Mouse (Mus musculus): ENCODE results near the gene Zfp217.
A peak's percentile ranks its signal among the peaks of the same experiment; 100 is the strongest.

Gene Zfp217

DNA sequence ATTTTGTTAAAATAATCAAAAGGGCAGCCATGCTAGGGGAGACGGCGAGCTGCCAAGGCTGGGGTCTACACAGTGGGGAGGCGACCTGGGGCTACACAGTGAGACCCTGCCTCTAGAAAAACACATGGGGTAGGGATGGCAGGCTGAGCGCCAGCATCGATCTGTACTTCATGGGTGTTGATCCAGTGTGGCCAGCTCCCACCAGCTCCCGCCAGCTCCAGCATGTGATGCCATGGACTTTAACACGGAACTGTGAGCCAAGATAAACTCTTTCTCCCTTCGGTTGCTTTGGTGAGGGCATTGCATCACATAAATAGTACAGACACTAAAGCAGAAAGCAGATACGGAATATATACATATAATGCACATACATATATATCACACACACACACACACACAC lies 53.0 kb downstream of the Zfp217 start:
- DNase-seq (ENCODE audit: low spot score): no peak

DNA sequence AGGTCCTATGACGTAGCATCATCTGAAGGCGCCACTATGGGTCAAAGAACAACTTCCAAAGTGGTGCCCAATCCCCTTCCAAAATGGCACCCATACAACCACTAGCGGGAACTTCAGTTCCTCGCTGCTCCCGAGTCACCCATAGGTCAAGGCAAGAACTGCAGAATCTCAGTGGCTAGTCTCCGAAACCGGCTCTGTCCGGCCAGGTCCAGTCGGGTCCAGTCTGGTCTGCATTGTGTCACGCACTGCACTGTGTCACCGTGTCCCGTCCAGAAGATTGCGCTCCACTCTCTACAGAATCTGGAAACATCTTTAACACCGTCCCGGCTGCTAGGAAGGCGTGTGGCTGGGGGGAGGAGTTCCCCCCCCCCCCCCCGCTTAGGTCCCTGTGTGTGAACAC lies 53.7 kb downstream of the Zfp217 start:
- DNase-seq (ENCODE audit: low spot score): no peak

DNA sequence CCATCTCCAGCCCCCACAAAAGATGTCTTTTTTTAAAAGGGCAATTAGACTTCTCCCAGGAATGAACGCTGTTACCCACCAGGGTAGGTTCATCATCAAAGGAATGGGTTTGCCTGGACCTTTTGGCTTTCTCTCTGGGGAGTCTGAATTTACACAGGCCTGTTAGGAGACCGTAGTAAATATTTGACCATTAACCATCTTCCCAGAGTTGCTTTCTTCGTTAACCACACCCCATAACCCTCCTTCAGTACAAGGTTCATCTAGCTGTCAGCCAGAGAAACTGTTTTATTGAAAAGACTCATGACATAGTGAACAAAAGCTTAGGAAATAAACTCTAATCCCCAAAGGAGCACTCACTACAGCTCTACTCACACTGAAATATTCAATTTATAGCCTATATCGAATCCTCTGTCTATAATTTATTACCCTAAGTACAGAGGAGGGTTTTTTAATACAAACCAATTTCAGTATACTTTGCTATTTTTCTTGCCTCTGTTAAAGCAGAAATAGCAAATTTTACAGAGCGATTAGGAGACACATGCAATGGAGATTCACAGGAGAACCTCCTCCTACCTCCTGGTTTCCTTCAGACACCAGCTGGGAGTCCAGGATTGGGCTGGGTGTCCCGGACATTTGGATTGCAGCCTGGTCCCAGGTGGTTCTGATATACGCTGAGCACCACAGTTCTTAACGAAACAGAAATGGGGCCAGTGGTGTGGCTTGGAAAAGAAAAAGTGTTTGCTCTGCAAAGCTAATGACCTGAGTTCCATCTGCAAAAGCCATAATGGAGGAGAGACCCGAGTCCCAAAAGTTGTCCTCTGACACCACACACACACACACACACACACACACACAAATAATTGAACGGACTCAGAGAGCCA lies 56.1 kb downstream of the Zfp217 start:
- DNase-seq (ENCODE audit: low spot score): no peak

DNA sequence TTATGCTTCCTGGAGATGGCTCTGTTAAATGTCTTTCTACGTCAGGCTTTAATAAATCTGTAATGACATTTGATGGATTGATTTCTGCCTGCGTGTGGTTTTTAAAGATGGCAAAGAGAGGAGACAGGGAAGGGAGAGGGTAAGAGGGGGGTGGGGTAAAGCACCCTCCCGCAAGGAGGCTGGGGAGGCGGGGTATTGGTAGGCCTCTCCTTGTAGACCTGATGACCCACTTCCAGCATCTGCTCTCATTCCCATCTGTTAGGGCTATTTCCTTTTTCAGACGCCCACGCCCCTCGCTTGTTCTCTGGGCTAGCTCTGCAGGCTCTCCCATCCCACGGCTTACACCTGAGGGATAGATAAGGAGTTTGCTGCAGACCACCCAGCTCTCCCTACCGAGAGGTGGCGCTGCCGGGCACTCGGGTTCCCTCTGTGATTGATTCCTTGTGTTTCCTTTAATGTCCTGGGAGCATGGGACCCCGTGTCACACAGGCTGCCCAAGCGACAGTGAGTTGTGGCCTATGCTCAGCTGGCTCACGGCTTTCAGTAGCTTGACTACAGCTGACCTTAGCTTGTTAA lies 69.4 kb downstream of the Zfp217 start:
- DNase-seq (ENCODE audit: low spot score): peak; percentile 19

DNA sequence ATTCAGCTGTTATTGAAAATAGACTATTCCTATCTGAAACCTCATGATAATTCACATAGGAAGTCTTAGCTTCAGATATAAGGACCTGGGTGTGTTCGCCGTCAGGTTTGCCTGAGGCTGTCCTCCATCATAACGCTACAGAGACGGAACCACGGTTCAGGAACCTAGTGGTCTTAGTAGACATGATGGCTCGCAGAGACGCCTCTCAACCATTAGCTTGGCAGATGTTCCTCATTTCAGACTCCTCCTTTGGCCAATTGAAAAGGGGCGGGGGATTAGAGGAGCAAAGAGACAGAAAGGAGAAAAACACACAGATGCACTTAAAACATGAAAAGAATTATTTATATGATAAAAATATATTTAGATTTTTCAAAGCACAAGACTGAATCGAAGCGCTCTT lies 69.9 kb downstream of the Zfp217 start:
- no peak for DNase-seq (ENCODE audit: low spot score)

DNA sequence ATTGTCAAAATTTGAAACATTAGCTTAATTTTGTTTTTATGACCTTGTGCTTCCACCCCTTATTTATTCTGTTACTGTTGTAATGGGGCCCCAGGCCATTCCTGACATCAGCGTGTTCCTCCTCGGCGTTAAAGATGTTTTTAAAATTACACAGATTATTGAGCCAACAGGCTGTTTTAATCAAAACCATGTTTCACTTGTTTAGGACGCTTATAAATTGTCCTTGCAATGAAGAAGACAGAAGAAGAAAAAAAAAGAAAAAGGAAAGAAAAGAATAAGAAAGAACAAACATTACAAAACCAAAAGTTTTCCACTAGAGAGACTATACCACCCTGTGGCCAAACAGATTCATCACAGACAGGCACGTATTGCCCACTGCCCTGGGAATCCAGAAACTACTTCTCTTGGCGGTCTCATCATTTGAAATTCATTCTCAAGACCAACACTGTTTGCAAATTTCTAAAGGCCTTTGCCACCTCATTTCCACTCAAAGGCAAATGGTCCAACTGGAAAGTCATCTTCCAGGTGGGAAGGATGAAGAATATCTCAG lies 70.9 kb downstream of the Zfp217 start:
- no peak for DNase-seq (ENCODE audit: low spot score)

DNA sequence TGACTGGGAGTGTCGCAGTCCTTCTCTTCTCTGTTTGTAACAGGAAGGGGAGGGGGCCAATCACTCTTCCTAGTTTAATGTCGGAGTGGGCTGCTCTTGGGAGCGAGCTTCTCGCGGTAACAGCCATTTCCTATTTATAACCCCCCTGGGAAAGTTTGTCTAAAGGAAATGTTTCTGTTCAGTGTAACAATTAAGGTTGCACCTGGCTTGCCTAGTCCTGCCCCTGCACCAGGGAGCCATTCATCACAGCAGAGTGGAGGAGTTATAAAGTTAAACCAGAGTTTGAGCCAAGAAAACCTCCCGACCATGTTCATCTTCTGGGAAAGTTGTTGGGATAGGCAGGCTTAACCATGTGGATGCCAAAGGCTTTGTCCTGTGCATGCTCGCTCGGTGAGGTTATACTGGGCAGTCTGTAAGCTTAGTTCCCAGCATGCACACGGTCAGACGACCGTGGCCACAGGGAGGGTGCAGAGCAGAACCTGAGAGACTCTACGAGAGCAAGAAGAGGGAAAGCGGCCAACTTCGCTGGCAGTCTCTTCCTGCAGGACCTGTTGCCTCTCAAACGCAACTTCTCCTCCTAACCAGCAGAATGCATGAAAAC lies 77.2 kb downstream of the Zfp217 start:
- DNase-seq (ENCODE audit: low spot score): peak; percentile 47

DNA sequence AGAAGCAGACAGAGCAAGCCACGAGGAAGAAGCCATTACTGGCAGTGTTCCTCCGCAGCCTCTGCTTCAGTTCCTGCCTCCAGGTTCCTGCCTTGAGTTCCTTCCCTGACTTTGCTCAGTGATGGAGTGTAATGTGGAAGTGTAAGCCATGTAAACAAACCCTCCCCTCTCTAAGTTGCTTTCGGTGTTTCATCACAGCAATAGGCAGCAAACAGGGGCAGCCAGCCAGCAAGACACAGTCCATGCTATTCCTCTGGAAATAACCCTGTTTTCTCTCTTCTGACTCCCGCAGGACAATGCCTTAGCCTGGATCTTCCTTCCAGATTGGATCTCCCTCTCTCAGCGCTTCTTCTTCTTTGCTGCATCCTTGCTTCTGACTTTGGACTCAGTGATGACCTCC lies 77.9 kb downstream of the Zfp217 start:
- no peak for DNase-seq (ENCODE audit: low spot score)

DNA sequence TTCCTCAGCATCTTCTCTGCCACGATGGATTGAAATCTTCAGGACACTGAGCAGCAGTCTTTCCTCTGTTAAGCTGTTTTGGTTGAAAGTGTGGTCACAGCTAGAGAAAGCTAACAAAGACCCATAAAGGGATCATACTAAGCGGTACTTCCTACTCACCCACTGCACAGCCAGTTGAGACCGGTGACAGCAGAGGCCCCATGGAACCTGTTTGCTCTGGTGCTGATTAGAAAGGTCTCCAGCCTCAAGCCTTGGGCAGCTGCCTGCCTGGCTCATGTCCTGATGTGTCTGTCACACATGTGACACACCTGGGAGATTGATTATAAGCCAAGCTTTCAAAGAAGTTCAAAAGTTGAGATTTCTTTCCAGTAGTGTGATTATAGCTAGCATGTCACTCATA lies 85.5 kb downstream of the Zfp217 start:
- no peak for DNase-seq (ENCODE audit: low spot score)

DNA sequence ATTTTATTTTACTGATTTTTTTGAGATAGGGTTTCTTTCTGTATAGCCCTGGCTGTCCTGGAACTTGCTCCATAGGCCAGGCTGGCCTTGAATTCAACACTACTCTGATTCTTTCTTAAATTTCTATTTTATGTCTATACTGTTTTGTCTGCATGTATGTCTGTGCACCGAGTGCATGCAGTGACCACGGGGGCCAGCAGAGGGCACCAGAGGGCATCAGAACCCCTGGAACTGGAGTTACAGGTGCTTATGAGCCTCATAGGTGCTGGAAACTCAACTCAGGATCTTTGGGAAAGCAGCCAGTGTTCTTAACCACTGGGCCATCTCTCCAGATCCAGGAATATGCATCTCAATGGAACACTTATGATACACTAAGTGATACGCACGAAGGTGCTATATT lies 87.8 kb downstream of the Zfp217 start:
- peak; percentile 30 for DNase-seq (ENCODE audit: low spot score)

DNA sequence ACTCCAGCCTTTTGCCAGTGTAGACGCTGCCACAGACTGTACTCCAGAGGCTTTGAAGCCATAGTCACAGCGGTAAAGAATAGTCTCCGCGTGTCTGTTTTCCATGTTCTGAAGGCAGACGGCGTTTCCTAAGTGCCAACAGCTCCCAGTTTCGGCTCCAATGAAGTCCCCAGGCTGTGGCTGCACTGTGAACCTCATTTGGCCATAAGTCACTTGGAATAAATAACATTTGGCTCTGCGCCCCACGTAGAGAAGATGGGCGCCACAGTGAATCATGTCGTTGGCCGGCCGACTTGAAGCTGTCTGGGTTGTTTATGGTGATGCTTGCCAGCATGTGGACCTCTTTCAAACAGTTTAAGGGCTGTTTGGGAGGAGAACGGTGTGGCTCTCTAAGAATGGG lies 89.1 kb downstream of the Zfp217 start:
- DNase-seq (ENCODE audit: low spot score): no peak
